Mouse (Mus musculus): ENCODE measurements around the gene Nbea.

- TF ChIP-seq CTCF (IDR thresholded peaks at IDR 0.05; ENCODE audit: low read depth, low read length), result no peak
- no peak for TF ChIP-seq GATA1 (IDR thresholded peaks at IDR 0.05; ENCODE audit: borderline replicate concordance, low read length)
- TF ChIP-seq POLR2AphosphoS5 (IDR thresholded peaks at IDR 0.05; ENCODE audit: insufficient replicate concordance, low read depth, low read length), result no peak
- TF ChIP-seq TAL1 (conservative IDR thresholded peaks at IDR 0.05; ENCODE audit: low read depth, low read length), result no peak
These were observed 509.3 kb downstream of the Nbea start for GRCm38 (mm10) chr3:55674185-55674584.
